Mouse (Mus musculus) myocyte (in vitro differentiated cells): Measurements from ENCODE around the gene Tmem127.

Experiments used
- E2F4 ChIP-seq: IDR thresholded peaks from one replicate; pipeline ENCODE4 v1.6.1; 2011; ENCODE audit warnings: mild to moderate bottlenecking, control low read depth, moderate library complexity; ENCODE audit not compliant: insufficient read depth
- MAX ChIP-seq: IDR thresholded peaks from one replicate; pipeline ENCODE4 v1.6.1; 2011; ENCODE audit warnings: low read depth, mild to moderate bottlenecking, control low read depth
- MYOD1 ChIP-seq, 3 experiments: IDR thresholded peaks; one replicate each; pipeline ENCODE4 v1.6.1; 2011; ENCODE audit warnings: control low read depth in 2 of 3, low read depth in 2 of 3, mild to moderate bottlenecking in 2 of 3, moderate library complexity in 1 of 3; ENCODE audit not compliant: insufficient read length in 2 of 3, control insufficient read depth in 1 of 3
- POLR2A ChIP-seq: IDR thresholded peaks from one replicate; pipeline ENCODE4 v1.6.1; 2011; ENCODE audit warnings: low read depth, mild to moderate bottlenecking, control low read depth, moderate library complexity; ENCODE audit not compliant: insufficient read length
- POLR2AphosphoS2 ChIP-seq: IDR thresholded peaks from one replicate; pipeline ENCODE4 v1.6.1; 2011; ENCODE audit warnings: low read depth, control low read depth; ENCODE audit not compliant: insufficient read length
- SRF ChIP-seq: IDR thresholded peaks from one replicate; pipeline ENCODE4 v1.6.1; 2011; ENCODE audit warnings: low read depth; ENCODE audit not compliant: control insufficient read depth, insufficient read length
- TCF12 ChIP-seq: IDR thresholded peaks from one replicate; pipeline ENCODE4 v1.6.1; 2011; ENCODE audit warnings: mild to moderate bottlenecking, control low read depth; ENCODE audit not compliant: poor library complexity, insufficient read depth, severe bottlenecking
- TCF3 ChIP-seq: IDR thresholded peaks from one replicate; pipeline ENCODE4 v1.6.1; 2011; ENCODE audit warnings: low read depth, control low read depth; ENCODE audit not compliant: insufficient read length
- USF1 ChIP-seq: IDR thresholded peaks from one replicate; pipeline ENCODE4 v1.6.1; 2011; ENCODE audit warnings: low read depth, mild to moderate bottlenecking, control low read depth, moderate library complexity

DNA sequence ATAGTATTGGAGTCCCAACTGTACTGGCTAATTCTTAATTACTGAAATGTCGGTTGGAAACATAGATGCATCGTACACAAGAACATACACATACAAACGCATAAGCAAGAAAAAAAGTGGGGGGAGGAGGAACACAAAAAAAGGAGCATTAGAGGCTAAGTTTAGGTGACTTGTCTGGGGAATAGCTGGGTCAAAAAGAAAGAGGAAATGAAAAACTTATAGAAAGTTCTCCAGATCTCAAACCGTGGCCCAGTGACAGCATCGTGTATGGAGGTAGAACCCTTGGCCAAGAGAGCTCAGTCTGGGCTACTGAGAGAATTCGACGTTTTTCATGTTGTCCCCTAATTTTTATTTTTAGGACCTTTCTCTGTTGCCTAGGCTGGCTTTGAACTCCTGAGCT is 63.0 kb downstream of the Tmem127 start:
- no peak for TF ChIP-seq POLR2A
- no peak for TF ChIP-seq E2F4
- TF ChIP-seq MYOD1 (IDR thresholded peaks at IDR 0.05; ENCODE audit: control insufficient read depth in 1 of 3, insufficient read length in 2 of 3, low read depth in 2 of 3): no peak
- TF ChIP-seq SRF: no peak
- TF ChIP-seq TCF12: no peak
- no peak for TF ChIP-seq POLR2AphosphoS2
- TF ChIP-seq MAX: no peak
- no peak for TF ChIP-seq USF1
- TF ChIP-seq TCF3: no peak
